Mouse (Mus musculus) CH12.LX (cell line): ENCODE data around the gene Morn5.

ENCODE experiments used
- HCFC1 ChIP-seq: IDR thresholded peaks from 2 replicates; pipeline ENCODE4 v1.6.1; 2012; ENCODE audit warnings: low read depth, mild to moderate bottlenecking, inconsistent platforms, low read length, improper control_type of control experiment
- MEF2A ChIP-seq: IDR thresholded peaks from 2 replicates; pipeline ENCODE4 v1.6.1; 2014; ENCODE audit warnings: low read depth, mild to moderate bottlenecking, inconsistent platforms, low read length, improper control_type of control experiment, borderline replicate concordance

DNA sequence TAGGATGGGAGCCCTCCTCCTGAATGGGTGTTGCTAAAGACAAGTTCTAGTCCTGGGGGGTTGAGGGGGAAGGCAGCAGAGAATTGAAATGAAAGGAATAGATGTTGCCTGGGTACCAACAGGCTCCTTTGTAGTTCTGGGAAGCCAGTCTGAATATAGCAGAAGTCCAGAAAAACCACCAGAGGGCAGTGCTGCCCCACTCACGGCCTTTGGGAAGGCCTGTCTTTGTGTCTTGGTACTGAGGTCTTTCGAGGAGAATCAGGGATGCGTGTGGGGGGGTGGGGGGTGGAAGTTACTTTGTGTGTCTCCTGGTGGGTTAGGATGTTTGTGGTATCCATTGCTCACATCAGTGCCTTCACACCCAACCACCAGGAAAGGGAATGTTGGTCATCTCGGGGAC lies 39.9 kb upstream of the Morn5 start:
- TF ChIP-seq MEF2A (no peak), HCFC1 (no peak)
